Mouse (Mus musculus) heart, embryonic 15.5 days (tissue): ENCODE measurements at regions not wholly inside any gene's neighbourhood (a gene's known extent, or its start where the extent isn't known, plus 50 kb on each side); places are given as distances from the start of the nearest gene placed in this dataset.

Experiments
- ATAC-seq: fragments of 200-750 bp; cut with Nextera tagmentation; replicated peaks from 2 replicates; pipeline ENCODE4 v1.8.0; 2017; ENCODE audit warnings: low read depth, moderate TSS enrichment; ENCODE audit not compliant: insufficient number of reproducible peaks, insufficient read depth, low FRiP score
- H3K27ac ChIP-seq: fragments of 300-500 bp; sonication (generic); 2 replicates; pipeline ENCODE4 v1.5.1; 2015; ENCODE audit warnings: mild to moderate bottlenecking, inconsistent platforms
- H3K27me3 ChIP-seq: fragments of 300-500 bp; sonication (generic); 2 replicates; pipeline ENCODE4 v1.6.1; 2015; ENCODE audit warnings: inconsistent platforms
- H3K36me3 ChIP-seq: fragments of 300-500 bp; sonication (generic); 2 replicates; pipeline ENCODE4 v1.6.1; 2015; ENCODE audit warnings: mild to moderate bottlenecking, inconsistent platforms
- H3K4me1 ChIP-seq: fragments of 300-500 bp; sonication (generic); replicated peaks from 2 replicates; pipeline ENCODE4 v1.6.1; 2015; ENCODE audit warnings: inconsistent platforms
- H3K4me2 ChIP-seq: fragments of 300-500 bp; sonication (generic); 2 replicates; pipeline ENCODE4 v1.6.1; 2015; ENCODE audit warnings: inconsistent platforms, mild to moderate bottlenecking, moderate library complexity
- H3K4me3 ChIP-seq: fragments of 300-500 bp; sonication (generic); 2 replicates; pipeline ENCODE4 v1.5.1; 2015; ENCODE audit warnings: mild to moderate bottlenecking, inconsistent platforms
- H3K9ac ChIP-seq: fragments of 300-500 bp; sonication (generic); 2 replicates; pipeline ENCODE4 v1.6.1; 2015; ENCODE audit warnings: mild to moderate bottlenecking, inconsistent platforms
- H3K9me3 ChIP-seq: fragments of 300-500 bp; sonication (generic); replicated peaks from 2 replicates; pipeline ENCODE4 v1.6.1; 2016; ENCODE audit warnings: inconsistent platforms
- WGBS: fragments of 180-500 bp; shearing (Covaris S2); methylation state at CpG from one replicate; pipeline ENCODE4 v1.1.7; 2015; ENCODE audit warnings: mixed read lengths; 5-methylcytosine and 5-hydroxymethylcytosine counted together

- H3K4me2 ChIP-seq = no peak overlapping the region
- H3K4me1 ChIP-seq = no peaks in the 10 kb centered on the region
- no peak for ATAC-seq
- no peaks in the 10 kb centered on the region for H3K36me3 ChIP-seq
- H3K9me3 ChIP-seq = no peaks in the 10 kb centered on the region
- H3K4me3 ChIP-seq = no peak overlapping the region
- 83% methylated on average over 2 of the region's 2 CpGs for WGBS
- H3K27me3 ChIP-seq = no peaks in the 10 kb centered on the region
- H3K27ac ChIP-seq = no peak overlapping the region
- no peak overlapping the region for H3K9ac ChIP-seq
Observed at GRCm38 (mm10) chr9:31794911-31795310, 118.4 kb downstream of the Barx2 start.

DNA sequence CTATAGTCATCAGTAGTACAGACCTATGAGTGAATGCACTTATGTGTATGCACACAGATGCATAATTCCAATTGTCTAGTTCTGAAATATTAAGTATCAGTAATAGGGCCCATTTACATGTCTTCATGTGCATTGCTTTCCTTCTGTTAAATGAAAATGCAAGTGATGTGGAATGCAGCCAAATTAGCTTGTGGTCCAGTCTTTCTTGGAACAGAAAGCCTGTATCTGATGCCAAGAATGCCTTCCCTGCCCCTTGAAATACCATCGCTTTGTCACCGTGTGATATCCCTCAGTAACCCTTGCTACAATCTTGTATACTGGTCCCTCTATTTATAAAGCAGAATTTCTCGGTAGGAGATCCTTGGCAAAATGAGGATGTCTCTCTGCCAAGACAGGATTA lies 137.3 kb downstream of the Barx2 start:
- no peaks in the 10 kb centered on the region for H3K27me3 ChIP-seq
- H3K4me1 ChIP-seq = no peaks in the 10 kb centered on the region
- 55% methylated on average over 3 of the region's 3 CpGs for WGBS
- no peak overlapping the region for H3K27ac ChIP-seq
- ATAC-seq = no peak
- H3K4me3 ChIP-seq = no peak overlapping the region
- no peaks in the 10 kb centered on the region for H3K9me3 ChIP-seq
- H3K36me3 ChIP-seq = no peaks in the 10 kb centered on the region
- no peak overlapping the region for H3K4me2 ChIP-seq
- H3K9ac ChIP-seq = no peak overlapping the region

DNA sequence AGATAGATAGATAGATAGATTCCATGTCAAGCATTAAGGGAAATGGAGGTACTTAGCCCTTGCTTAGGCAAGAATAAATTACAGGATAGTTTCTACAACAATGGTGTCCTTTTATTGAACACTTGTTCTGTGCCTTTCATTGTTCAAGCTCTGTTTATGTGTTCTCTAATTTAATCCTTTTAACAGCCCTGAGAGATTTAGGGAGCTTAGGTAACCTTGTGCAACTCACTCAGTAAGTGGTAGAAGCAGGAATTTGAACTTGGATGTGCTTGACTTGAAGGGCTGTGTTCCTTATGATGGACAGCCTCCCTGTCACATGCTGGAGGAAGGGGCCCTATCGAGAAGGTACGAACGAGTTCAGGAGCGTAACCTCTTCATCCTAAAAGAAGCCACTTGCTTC lies 147.9 kb downstream of the Barx2 start:
- Histone ChIP-seq H3K27me3 (no peaks in the 10 kb centered on the region), H3K4me3 (no peak overlapping the region), H3K9me3 (no peaks in the 10 kb centered on the region), H3K4me2 (no peak overlapping the region), H3K4me1 (no peaks in the 10 kb centered on the region), H3K27ac (no peak overlapping the region), H3K36me3 (no peaks in the 10 kb centered on the region), H3K9ac (no peak overlapping the region)
- 76% methylated on average over 4 of the region's 4 CpGs for WGBS
- no peak for ATAC-seq

- H3K4me2 ChIP-seq = no peak overlapping the region
- H3K27ac ChIP-seq = no peak overlapping the region
- H3K9ac ChIP-seq = no peak overlapping the region
- H3K4me1 ChIP-seq = no peaks in the 10 kb centered on the region
- no peak for ATAC-seq
- H3K9me3 ChIP-seq = no peaks in the 10 kb centered on the region
- H3K27me3 ChIP-seq = no peaks in the 10 kb centered on the region
- no peaks in the 10 kb centered on the region for H3K36me3 ChIP-seq
- 74% methylated on average over 6 of the region's 6 CpGs for WGBS
- no peak overlapping the region for H3K4me3 ChIP-seq
Observed at GRCm38 (mm10) chr9:31757894-31758561, 155.2 kb downstream of the Barx2 start.

- H3K27me3 ChIP-seq = no peaks in the 10 kb centered on the region
- H3K9ac ChIP-seq = no peak overlapping the region
- no peak for ATAC-seq
- H3K4me1 ChIP-seq = no peaks in the 10 kb centered on the region
- H3K9me3 ChIP-seq = no peaks in the 10 kb centered on the region
- no peak overlapping the region for H3K4me3 ChIP-seq
- H3K27ac ChIP-seq = no peak overlapping the region
- no peak overlapping the region for H3K4me2 ChIP-seq
- H3K36me3 ChIP-seq = no peaks in the 10 kb centered on the region
Observed at GRCm38 (mm10) chr9:31730443-31730842, 182.8 kb downstream of the Barx2 start.

DNA sequence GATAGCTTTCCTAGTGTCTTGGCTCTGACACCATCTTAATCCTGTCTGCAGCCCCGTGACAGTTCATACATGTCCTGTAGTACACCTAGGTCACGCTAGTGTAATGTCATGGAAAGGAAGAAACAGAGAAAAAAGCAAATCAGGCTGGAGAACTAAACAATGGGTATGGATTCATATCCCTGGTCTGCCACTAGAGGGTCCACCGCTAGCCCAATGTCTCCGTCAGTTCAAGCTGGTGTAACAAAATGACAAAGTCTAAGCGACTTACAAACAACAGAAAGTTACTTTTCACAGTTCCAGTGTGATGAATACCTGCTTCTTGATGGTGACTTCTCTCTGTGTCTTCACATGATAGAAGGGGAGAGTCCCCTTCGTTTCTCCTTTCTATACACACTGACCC lies 194.0 kb downstream of the Barx2 start:
- no peaks in the 10 kb centered on the region for H3K36me3 ChIP-seq
- H3K4me2 ChIP-seq = no peak overlapping the region

DNA sequence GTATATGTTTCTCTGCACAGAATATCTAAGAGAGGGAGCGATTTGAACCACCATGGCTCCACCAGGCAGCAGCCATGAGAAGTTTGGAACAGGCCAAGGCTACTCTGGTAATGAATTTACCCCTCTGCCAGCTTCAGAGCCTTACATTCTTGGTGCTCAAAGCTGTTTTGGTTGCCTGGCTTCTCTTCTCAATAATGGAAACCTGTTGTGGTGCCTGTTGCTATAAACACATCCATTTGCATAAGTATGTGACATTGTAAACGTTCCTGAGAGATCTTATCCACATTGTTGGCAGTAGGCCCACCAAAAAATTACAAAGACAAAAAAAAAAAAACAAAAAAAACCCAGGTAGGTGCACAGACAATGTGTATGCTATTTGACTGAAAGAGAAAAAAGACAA lies 203.2 kb downstream of the Barx2 start:
- H3K4me3 ChIP-seq = no peak overlapping the region
- no peaks in the 10 kb centered on the region for H3K4me1 ChIP-seq
- 50% methylated on average over 2 of the region's 2 CpGs for WGBS
- no peak overlapping the region for H3K9ac ChIP-seq
- H3K27me3 ChIP-seq = no peaks in the 10 kb centered on the region
- no peak for ATAC-seq
- H3K36me3 ChIP-seq = no peaks in the 10 kb centered on the region
- no peak overlapping the region for H3K4me2 ChIP-seq
- H3K27ac ChIP-seq = no peak overlapping the region
- no peaks in the 10 kb centered on the region for H3K9me3 ChIP-seq

More for the DNA sequence above, 194.0 kb downstream of the Barx2 start:
- H3K9ac ChIP-seq = no peak overlapping the region
- no peak overlapping the region for H3K27ac ChIP-seq
- 64% methylated on average over 6 of the region's 6 CpGs for WGBS
- no peak overlapping the region for H3K4me3 ChIP-seq
- no peaks in the 10 kb centered on the region for H3K9me3 ChIP-seq
- H3K4me1 ChIP-seq = no peaks in the 10 kb centered on the region
- no peaks in the 10 kb centered on the region for H3K27me3 ChIP-seq
- no peak for ATAC-seq

DNA sequence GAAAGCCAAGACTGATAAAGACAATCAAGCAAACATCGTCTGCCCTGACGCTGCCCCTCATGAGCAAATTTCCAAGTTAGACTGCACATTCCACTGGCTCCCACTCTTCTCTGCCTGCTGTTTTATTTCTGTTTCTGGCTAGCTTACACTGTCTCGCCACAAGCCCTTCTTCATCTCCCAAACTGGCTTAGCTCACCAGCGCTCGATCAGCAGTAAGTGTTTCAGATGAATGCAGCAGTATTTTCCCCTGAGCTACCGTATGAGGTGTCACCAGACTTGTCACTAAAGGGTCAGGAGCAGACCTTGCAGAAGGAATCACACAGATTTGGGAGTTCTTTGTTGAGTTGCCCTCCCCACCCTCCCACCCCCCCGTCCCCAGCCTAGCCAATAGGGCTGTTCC lies 206.6 kb downstream of the Barx2 start:
- H3K4me2 ChIP-seq = no peak overlapping the region
- WGBS = 43% methylated on average over 7 of the region's 7 CpGs

DNA sequence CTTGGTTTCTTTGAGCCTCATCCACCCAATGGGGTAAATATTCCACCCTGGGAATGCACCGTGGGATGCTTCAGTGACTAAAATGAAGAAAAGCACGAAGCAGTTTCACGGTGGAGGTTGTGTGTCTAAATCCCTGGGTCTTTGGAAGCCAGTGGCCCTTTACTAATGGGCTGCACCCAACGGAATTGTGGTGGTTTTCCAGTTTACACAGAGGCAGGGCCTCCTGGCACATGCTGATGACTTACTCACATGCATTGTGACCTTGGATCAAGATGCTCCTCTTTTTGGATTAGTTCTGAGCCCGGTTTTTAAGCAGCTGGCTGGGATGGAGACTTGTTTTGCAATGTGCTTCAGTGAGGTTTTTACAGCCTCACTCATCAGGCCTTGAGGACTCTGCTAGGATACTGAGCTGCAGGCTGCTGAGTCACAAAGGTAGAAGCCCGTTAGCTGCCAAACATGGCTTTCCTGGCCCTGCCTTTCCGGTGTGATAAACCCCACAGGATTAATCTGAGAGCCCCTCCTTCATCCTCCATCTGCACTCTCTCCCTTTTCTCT lies 222.3 kb downstream of the Barx2 start:
- Histone ChIP-seq H3K36me3 (no peaks in the 10 kb centered on the region), H3K4me3 (no peak overlapping the region), H3K27me3 (peaks cover 1% of the 10 kb centered on the region; the same call in 1 of the 2 replicates), H3K27ac (no peak overlapping the region), H3K4me2 (no peak overlapping the region), H3K9ac (no peak overlapping the region), H3K9me3 (no peaks in the 10 kb centered on the region), H3K4me1 (peaks cover 3% of the 10 kb centered on the region; the same call in 1 of the 2 replicates)
- 71% methylated on average over 7 of the region's 7 CpGs for WGBS
- ATAC-seq = no peak

More for the DNA sequence above, 206.6 kb downstream of the Barx2 start:
- Histone ChIP-seq H3K4me3 (no peak overlapping the region), H3K9ac (no peak overlapping the region), H3K36me3 (no peaks in the 10 kb centered on the region), H3K4me1 (no peaks in the 10 kb centered on the region), H3K27me3 (no peaks in the 10 kb centered on the region), H3K27ac (no peak overlapping the region), H3K9me3 (no peaks in the 10 kb centered on the region)
- ATAC-seq = no peak

DNA sequence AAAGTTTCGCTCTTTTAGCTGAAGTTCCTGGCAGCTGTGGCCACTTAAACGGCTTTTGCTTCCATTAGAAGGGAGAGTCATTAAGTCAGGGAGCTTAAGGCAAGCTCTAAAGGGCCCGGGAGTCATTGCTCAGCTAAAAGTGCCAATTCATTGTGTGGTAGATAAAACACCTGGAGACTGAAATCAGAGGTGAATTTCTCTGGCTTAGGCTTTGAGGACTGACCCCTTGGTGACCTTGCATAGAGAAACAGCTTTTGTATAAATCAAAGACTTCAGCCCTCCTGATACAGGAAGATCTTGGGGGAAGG lies 224.1 kb upstream of the Tmem45b start:
- no peak overlapping the region for H3K9ac ChIP-seq
- peak overlapping the region; percentile 56 for H3K4me2 ChIP-seq
- H3K27me3 ChIP-seq = peaks cover 14% of the 10 kb centered on the region; the same call in 1 of the 2 replicates
- WGBS = 5% methylated on average over 3 of the region's 3 CpGs
- H3K36me3 ChIP-seq = no peaks in the 10 kb centered on the region
- no peak for ATAC-seq
- peaks cover 6% of the 10 kb centered on the region for H3K4me1 ChIP-seq
- H3K27ac ChIP-seq = no peak overlapping the region
- H3K9me3 ChIP-seq = no peaks in the 10 kb centered on the region
- peak overlapping the region; percentile 30 for H3K4me3 ChIP-seq

GRCm38 (mm10) chr9:31687686-31688397 lies 223.6 kb upstream of the Tmem45b start:
- Histone ChIP-seq H3K36me3 (no peaks in the 10 kb centered on the region), H3K9ac (no peak overlapping the region), H3K27ac (no peak overlapping the region), H3K4me3 (peak overlapping the region; percentile 30), H3K27me3 (peaks cover 14% of the 10 kb centered on the region; the same call in 1 of the 2 replicates), H3K4me2 (peak overlapping the region; percentile 56), H3K9me3 (no peaks in the 10 kb centered on the region), H3K4me1 (peaks cover 9% of the 10 kb centered on the region)
- no peak for ATAC-seq
- 26% methylated on average over 17 of the region's 17 CpGs for WGBS

- no peak overlapping the region for H3K9ac ChIP-seq
- H3K9me3 ChIP-seq = no peaks in the 10 kb centered on the region
- no peak overlapping the region for H3K4me2 ChIP-seq
- H3K36me3 ChIP-seq = no peaks in the 10 kb centered on the region
- WGBS = 71% methylated on average over 5 of the region's 5 CpGs
- H3K27ac ChIP-seq = no peak overlapping the region
- H3K27me3 ChIP-seq = peaks cover 14% of the 10 kb centered on the region; the same call in 1 of the 2 replicates
- ATAC-seq = no peak
- H3K4me1 ChIP-seq = peaks cover 9% of the 10 kb centered on the region
- no peak overlapping the region for H3K4me3 ChIP-seq
Observed at GRCm38 (mm10) chr9:31686466-31686865, 222.2 kb upstream of the Tmem45b start.
